Mouse (Mus musculus) forebrain, embryonic 13.5 days (tissue): ENCODE data around the gene Bbip1. TPM values are rescaled to one million over a fixed set of nuclear protein-coding genes. Genes with fewer than 3 reads are reported as not detected.
"Not testable (repeated sequence)": the region's sequence is repeated elsewhere in the genome, so short reads cannot be mapped to it uniquely, and the experiment has no call there.

ENCODE experiments used
- ATAC-seq: fragments of 200-750 bp; cut with Nextera tagmentation; 2 replicates; pipeline ENCODE4 v1.8.0; 2017
- H3K27ac ChIP-seq: fragments of 300-500 bp; sonication (generic); 2 replicates; pipeline ENCODE4 v1.5.1; 2015; ENCODE audit warnings: inconsistent platforms, mild to moderate bottlenecking, moderate library complexity
- H3K27me3 ChIP-seq: fragments of 300-500 bp; sonication (generic); 2 replicates; pipeline ENCODE4 v1.6.1; 2015; ENCODE audit warnings: mild to moderate bottlenecking, inconsistent platforms
- H3K36me3 ChIP-seq: fragments of 300-500 bp; sonication (generic); 2 replicates; pipeline ENCODE4 v1.6.1; 2015; ENCODE audit warnings: mild to moderate bottlenecking, inconsistent platforms; ENCODE audit not compliant: poor library complexity, severe bottlenecking
- H3K4me1 ChIP-seq: fragments of 300-500 bp; sonication (generic); 2 replicates; pipeline ENCODE4 v1.6.1; 2015; ENCODE audit warnings: inconsistent platforms
- H3K4me2 ChIP-seq: fragments of 300-500 bp; sonication (generic); 2 replicates; pipeline ENCODE4 v1.6.1; 2015; ENCODE audit warnings: inconsistent platforms, mild to moderate bottlenecking, moderate library complexity
- H3K4me3 ChIP-seq: fragments of 300-500 bp; sonication (generic); 2 replicates; pipeline ENCODE4 v1.5.1; 2015; ENCODE audit warnings: mild to moderate bottlenecking, inconsistent platforms
- H3K9ac ChIP-seq: fragments of 300-500 bp; sonication (generic); 2 replicates; pipeline ENCODE4 v1.6.1; 2015; ENCODE audit warnings: mild to moderate bottlenecking, inconsistent platforms
- H3K9me3 ChIP-seq: fragments of 300-500 bp; sonication (generic); replicated peaks from 2 replicates; pipeline ENCODE4 v1.6.1; 2016; ENCODE audit warnings: inconsistent platforms
- WGBS: fragments of 180-500 bp; shearing (Covaris S2); methylation state at CpG from one replicate; pipeline ENCODE4 v1.1.7; 2015; 5-methylcytosine and 5-hydroxymethylcytosine counted together
- polyA plus RNA-seq: library from polyadenylated mRNA; unstranded; fragments of >200 nt; fragmentation: Nextera tagmentation; extraction: Ambion mirVana; gene quantifications from 2 replicates; pipeline ENCODE4 v1.2.1, GENCODE M21; 2015

Bbip1 gene
- polyA plus RNA-seq, 1 experiment from 2014 or later, result 153 TPM

DNA sequence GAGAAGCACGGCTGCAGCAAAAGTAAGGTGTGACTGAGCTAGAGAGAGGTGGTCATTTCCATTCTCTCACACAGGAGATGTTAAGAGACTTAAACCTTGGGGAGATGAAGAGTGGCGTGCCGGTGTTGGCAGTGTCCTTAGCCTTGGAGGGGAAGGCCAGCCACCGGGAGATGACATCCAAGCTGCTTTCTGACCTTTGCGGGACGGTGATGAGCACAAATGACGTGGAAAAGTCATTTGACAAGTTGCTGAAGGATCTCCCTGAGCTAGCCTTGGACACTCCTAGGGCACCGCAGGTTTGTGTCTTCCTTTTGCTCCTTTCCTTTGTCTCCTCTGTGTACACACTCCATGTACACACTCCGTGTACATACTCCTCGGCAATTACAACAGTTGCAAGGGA lies 24.9 kb downstream of the Bbip1 start:
- WGBS, result 94% methylated on average over 10 of the region's 10 CpGs
- H3K27ac ChIP-seq, result no peak overlapping the region
- no peak overlapping the region for H3K9ac ChIP-seq
- no peaks in the 10 kb centered on the region for H3K27me3 ChIP-seq
- H3K36me3 ChIP-seq, result peaks cover 82% of the 10 kb centered on the region
- H3K4me1 ChIP-seq, result no peaks in the 10 kb centered on the region
- ATAC-seq, result no peak
- H3K9me3 ChIP-seq, result peaks cover 2% of the 10 kb centered on the region; the same call in 1 of the 2 replicates
- H3K4me3 ChIP-seq, result no peak overlapping the region
- H3K4me2 ChIP-seq, result no peak overlapping the region

DNA sequence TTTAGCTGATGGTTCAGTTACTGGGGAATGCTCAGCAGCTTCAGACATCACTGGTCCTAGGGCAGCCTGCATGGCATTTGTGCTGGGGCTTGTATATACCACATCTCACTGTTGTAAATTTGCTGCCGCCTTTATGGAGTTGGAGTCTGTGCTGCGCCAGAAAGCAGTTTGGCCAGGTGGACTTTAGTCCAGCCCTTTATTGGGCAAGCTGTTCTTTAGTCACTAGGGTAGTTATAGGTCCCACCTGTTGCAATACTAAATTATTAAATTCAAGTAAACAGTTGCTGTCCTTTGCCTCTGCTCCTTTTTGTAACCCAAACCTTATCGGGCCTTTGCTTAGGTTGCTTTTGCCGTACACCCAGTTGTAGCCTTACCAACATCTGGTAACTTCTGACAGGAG lies 29.5 kb downstream of the Bbip1 start:
- 96% methylated on average over 4 of the region's 4 CpGs for WGBS
- Histone ChIP-seq H3K4me3 (no peak overlapping the region), H3K27ac (no peak overlapping the region), H3K4me2 (no peak overlapping the region), H3K27me3 (no peaks in the 10 kb centered on the region), H3K9me3 (no peaks in the 10 kb centered on the region), H3K4me1 (no peaks in the 10 kb centered on the region), H3K9ac (no peak overlapping the region), H3K36me3 (peaks cover 87% of the 10 kb centered on the region)
- no peak for ATAC-seq

- H3K9me3 ChIP-seq, result not testable (repeated sequence)
These were observed 37.7 kb downstream of the Bbip1 start for GRCm38 (mm10) chr19:53906703-53907070.

DNA sequence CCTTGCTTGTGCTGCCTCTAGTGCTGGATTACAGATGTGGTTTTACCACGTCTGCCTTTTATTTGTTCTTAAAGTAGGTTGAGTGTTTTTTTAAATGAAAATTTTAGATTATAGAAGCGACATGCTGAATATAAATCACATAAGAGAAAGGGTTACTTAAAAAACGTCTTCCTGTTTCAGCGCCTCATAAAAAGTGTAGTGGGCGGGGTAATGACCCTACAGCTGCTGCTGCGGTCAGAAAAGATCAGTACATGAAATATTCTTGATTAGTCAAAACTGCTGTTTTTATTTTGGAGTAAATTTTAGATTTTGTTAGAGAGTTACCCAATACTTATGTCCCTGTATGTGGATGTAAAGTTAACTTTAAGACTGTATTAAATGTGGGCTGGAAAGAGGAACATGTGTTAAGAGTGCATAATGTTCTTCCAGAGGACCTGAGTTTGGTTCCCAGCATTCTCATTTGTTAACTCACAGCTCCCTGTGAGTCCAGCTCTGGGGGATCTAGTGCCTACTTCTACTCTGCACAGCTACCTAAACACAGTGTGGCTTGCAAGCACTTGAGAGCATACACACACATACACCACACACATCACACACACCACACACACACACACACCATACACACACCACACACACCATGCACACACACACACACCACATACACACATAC lies 38.3 kb downstream of the Bbip1 start:
- Histone ChIP-seq H3K27ac (no peak overlapping the region), H3K4me2 (peak overlapping the region; percentile 73; the same call in 1 of the 2 replicates), H3K9me3 (no peaks in the 10 kb centered on the region), H3K9ac (no peak overlapping the region), H3K4me1 (peaks cover 26% of the 10 kb centered on the region), H3K27me3 (no peaks in the 10 kb centered on the region), H3K4me3 (no peak overlapping the region), H3K36me3 (peaks cover 19% of the 10 kb centered on the region)
- WGBS, result 71% methylated on average over 6 of the region's 6 CpGs
- ATAC-seq, result no peak

More at GRCm38 (mm10) chr19:53906703-53907070, 37.7 kb downstream of the Bbip1 start:
- not testable (repeated sequence) for H3K4me3 ChIP-seq, H3K4me2 ChIP-seq, H3K27ac ChIP-seq, H3K9ac ChIP-seq, H3K27me3 ChIP-seq, ATAC-seq
- Histone ChIP-seq H3K36me3 (peaks cover 23% of the 10 kb centered on the region), H3K4me1 (peaks cover 26% of the 10 kb centered on the region)

- no peak for ATAC-seq
- Histone ChIP-seq H3K27me3 (no peaks in the 10 kb centered on the region), H3K36me3 (peaks cover 10% of the 10 kb centered on the region), H3K4me1 (peaks cover 26% of the 10 kb centered on the region), H3K27ac (no peak overlapping the region), H3K4me3 (peak overlapping the region; percentile 98), H3K4me2 (peak overlapping the region; percentile 73), H3K9ac (peak overlapping the region; percentile 93), H3K9me3 (no peaks in the 10 kb centered on the region)
- 59% methylated on average over 7 of the region's 7 CpGs for WGBS
These were observed 39.5 kb downstream of the Bbip1 start for GRCm38 (mm10) chr19:53904833-53905480.

DNA sequence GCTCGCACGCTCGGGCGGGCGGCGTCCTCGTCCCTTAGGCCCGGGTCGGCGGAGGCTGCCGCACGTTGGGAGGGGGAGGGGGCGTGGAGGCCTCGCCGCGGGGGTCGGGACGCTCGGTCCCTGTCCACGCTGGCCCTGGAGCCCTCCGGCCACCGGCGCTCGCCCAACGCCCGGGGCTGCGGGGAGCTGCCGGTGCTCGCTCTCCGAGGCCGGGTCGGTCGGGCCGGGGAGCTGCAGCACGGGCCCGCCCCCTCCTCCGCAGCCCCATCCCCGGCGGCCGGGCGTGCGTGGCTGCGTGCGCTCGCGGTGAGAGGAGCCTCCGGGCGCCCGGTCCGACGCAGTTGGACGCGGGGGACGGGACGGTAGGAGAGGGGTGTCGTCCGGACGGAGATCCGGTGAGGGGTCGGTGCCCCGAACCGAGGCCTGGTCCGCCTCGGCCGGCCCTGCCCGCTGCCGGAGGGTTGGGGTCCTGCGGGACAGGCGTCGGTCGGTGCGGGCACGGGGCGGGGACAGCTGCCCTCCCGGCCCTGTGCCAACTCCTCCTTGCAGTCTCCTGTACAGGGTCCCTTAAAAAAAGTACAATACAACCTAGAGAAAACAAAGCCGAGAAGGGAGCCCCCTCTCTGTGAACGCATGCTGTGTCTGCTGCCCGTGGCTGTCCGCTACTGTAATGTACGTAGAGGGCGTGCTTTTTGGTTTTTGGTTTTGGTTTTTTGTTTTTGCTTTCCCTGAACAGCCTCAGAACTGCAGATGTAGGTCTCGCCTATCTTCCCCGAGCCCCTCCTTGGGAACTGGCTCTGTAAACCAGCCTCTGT lies 40.7 kb downstream of the Bbip1 start:
- peak overlapping the region; percentile 98 for H3K4me3 ChIP-seq
- WGBS, result under 1% methylated on average over 50 of the region's 83 CpGs

DNA sequence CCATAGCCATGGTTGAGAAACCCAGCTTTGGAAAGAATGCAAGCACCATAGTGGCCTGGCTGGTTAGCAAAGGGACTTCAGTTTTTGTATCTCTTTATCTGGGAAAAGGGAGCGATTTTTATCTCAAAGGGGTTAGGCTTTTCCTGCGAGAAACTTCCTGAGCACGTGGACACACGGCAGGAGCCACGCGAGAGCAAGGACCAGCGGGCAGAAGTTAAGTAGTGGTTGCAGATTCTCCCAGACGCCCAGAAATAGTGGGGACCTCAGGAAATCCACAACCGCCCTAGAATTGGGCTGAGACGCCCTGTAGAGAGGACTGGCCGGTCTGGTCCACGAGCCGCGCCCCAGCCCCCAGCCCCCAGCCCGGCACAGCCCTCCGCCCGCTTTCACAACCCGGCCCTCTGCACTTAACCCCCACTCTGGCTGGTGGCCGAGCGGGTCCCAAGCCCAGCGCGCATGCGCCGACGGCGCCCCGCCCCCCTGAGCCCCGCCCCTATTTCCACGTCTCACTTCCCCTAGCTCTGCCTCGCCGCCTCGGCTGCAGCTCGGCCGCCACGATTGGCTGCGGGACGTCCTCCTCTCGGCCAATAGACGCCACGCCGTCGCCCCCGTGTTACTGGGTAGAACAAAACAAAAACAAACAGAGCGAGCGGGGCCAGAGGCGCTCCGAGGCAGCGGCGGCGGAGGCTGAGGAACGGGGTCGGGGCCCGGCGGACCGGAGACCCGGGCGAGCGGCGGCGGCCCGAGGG lies 41.5 kb downstream of the Bbip1 start:
- peak overlapping the region; percentile 73 for H3K4me2 ChIP-seq
- H3K36me3 ChIP-seq, result no peaks in the 10 kb centered on the region
- H3K4me3 ChIP-seq, result peak overlapping the region; percentile 98
- H3K9me3 ChIP-seq, result no peaks in the 10 kb centered on the region
- ATAC-seq, result peak; percentile 99
- no peaks in the 10 kb centered on the region for H3K27me3 ChIP-seq
- under 1% methylated on average over 56 of the region's 61 CpGs for WGBS
- H3K4me1 ChIP-seq, result peaks cover 23% of the 10 kb centered on the region
- H3K27ac ChIP-seq, result peak overlapping the region; percentile 91
- peak overlapping the region; percentile 93 for H3K9ac ChIP-seq

More for the DNA sequence above, 40.7 kb downstream of the Bbip1 start:
- Histone ChIP-seq H3K9me3 (no peaks in the 10 kb centered on the region), H3K36me3 (no peaks in the 10 kb centered on the region; the same call in 1 of the 2 replicates), H3K4me2 (peak overlapping the region; percentile 73), H3K27ac (peak overlapping the region; percentile 91), H3K4me1 (peaks cover 26% of the 10 kb centered on the region), H3K27me3 (no peaks in the 10 kb centered on the region), H3K9ac (peak overlapping the region; percentile 93)
- peak; percentile 75 for ATAC-seq

GRCm38 (mm10) chr19:53901931-53902738 lies 42.3 kb downstream of the Bbip1 start:
- Histone ChIP-seq H3K36me3 (no peaks in the 10 kb centered on the region), H3K4me2 (peak overlapping the region; percentile 73), H3K9me3 (no peaks in the 10 kb centered on the region), H3K4me3 (peak overlapping the region; percentile 98), H3K27ac (peak overlapping the region; percentile 72), H3K27me3 (no peaks in the 10 kb centered on the region), H3K4me1 (peaks cover 21% of the 10 kb centered on the region), H3K9ac (peak overlapping the region; percentile 74)
- 66% methylated on average over 15 of the region's 15 CpGs for WGBS
- ATAC-seq, result no peak

DNA sequence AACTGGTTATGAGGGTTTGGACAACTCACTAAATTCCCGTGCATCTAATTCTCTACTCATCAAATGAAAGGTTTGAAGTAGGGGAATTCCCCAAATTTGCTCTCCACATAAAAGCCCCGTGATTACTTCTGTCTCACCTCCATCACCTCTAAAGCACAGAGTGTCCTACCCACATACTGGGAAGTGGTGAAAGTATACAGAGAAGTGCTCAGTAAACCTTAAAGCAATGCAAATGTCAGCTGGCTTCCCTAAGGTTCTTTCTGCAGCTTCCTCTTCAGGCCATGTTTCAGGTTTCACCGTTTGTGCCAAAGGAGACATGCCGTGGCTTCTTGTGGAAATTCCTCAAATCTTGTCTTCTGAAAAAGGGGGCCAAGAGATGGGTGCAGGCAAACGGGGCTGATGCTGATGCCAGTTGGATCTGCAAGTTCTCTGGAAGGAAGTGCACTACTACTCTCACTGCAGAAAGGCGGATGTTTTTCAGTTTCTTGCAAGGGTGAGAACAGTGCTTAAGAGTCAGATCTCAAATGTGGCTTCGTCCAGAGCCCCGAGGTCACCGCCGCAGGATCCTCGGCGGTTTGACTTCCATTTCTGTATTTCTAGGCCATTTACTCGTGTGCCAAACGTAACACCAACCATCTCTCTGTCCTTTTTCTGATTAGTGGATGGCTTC lies 44.4 kb downstream of the Bbip1 start:
- Histone ChIP-seq H3K9me3 (no peaks in the 10 kb centered on the region), H3K36me3 (no peaks in the 10 kb centered on the region), H3K9ac (no peak overlapping the region), H3K4me3 (no peak overlapping the region), H3K27me3 (no peaks in the 10 kb centered on the region), H3K4me2 (no peak overlapping the region), H3K27ac (no peak overlapping the region), H3K4me1 (peaks cover 16% of the 10 kb centered on the region)
- ATAC-seq, result no peak
- 93% methylated on average over 14 of the region's 14 CpGs for WGBS

GRCm38 (mm10) chr19:53898970-53899900 lies 45.2 kb downstream of the Bbip1 start:
- Histone ChIP-seq H3K9me3 (no peaks in the 10 kb centered on the region), H3K4me1 (peaks cover 7% of the 10 kb centered on the region), H3K4me3 (no peak overlapping the region), H3K27ac (no peak overlapping the region), H3K36me3 (no peaks in the 10 kb centered on the region), H3K9ac (no peak overlapping the region), H3K27me3 (no peaks in the 10 kb centered on the region), H3K4me2 (no peak overlapping the region)
- no peak for ATAC-seq
- 82% methylated on average over 25 of the region's 25 CpGs for WGBS
